Mouse (Mus musculus) G1E (cell line): ENCODE data around the gene Cerk. TPM values are rescaled to one million over a fixed set of nuclear protein-coding genes. Genes with fewer than 3 reads are reported as not detected.
"Not testable (repeated sequence)": the region's sequence is repeated elsewhere in the genome, so short reads cannot be mapped to it uniquely, and the experiment has no call there.

ENCODE experiments used
- ATAC-seq: 2 replicates; pipeline ENCODE4 v1.8.0; 2016; ENCODE audit warnings: mild to moderate bottlenecking; ENCODE audit not compliant: insufficient number of reproducible peaks, poor library complexity, low FRiP score, severe bottlenecking; ENCODE audit errors: extremely low read depth
- DNase-seq: peaks from one replicate; pipeline ENCODE4 v3.0.0; 2012; ENCODE audit warnings: low spot score
- H3K27me3 ChIP-seq: 2 replicates; pipeline ENCODE4 v1.6.1; 2012; ENCODE audit warnings: mild to moderate bottlenecking, low read length, inconsistent platforms; ENCODE audit not compliant: insufficient read depth
- H3K36me3 ChIP-seq: replicated peaks from 2 replicates; pipeline ENCODE3; 2012; ENCODE audit warnings: mild to moderate bottlenecking, inconsistent platforms
- H3K4me1 ChIP-seq: 2 replicates; pipeline ENCODE4 v1.6.1; 2012; ENCODE audit warnings: low read depth, low read length, inconsistent platforms, mixed read lengths; ENCODE audit not compliant: insufficient read depth
- H3K4me3 ChIP-seq: 2 replicates; pipeline ENCODE4 v1.5.1; 2012; ENCODE audit warnings: low read depth, mild to moderate bottlenecking, inconsistent platforms, low read length, moderate library complexity, mixed read lengths
- H3K9me3 ChIP-seq: replicated peaks from 2 replicates; pipeline ENCODE4 v1.6.1; 2012; ENCODE audit warnings: inconsistent platforms
- CTCF ChIP-seq: IDR thresholded peaks from 2 replicates; pipeline ENCODE4 v1.5.1; 2012; ENCODE audit warnings: low read depth, low read length, inconsistent platforms, mixed read lengths
- GATA1 ChIP-seq: IDR thresholded peaks from 2 replicates; pipeline ENCODE4 v1.6.1; 2012; ENCODE audit warnings: borderline replicate concordance, low read length, inconsistent platforms, mixed read lengths
- GATA2 ChIP-seq: IDR thresholded peaks from 2 replicates; pipeline ENCODE4 v1.6.1; 2012; ENCODE audit warnings: low read depth, low read length, inconsistent platforms, borderline replicate concordance
- POLR2AphosphoS5 ChIP-seq: IDR thresholded peaks from 2 replicates; pipeline ENCODE4 v1.6.1; 2012; ENCODE audit warnings: low read depth, low read length, inconsistent platforms; ENCODE audit not compliant: insufficient replicate concordance
- TAL1 ChIP-seq: conservative IDR thresholded peaks from 2 replicates; pipeline ENCODE4 v1.6.1; 2012; ENCODE audit warnings: low read depth, low read length, inconsistent platforms, mixed read lengths
- polyA plus RNA-seq: library from polyadenylated mRNA; stranded (reverse); fragments of >175 nt; gene quantifications from 2 replicates; pipeline ENCODE4 v1.2.3, GENCODE M21; 2012
- total RNA-seq, 2 experiments: library from RNA; stranded (forward) in 1 of 2; stranded (reverse) in 1 of 2; fragments of 200-1000 nt in 1 of 2; fragments of >200 nt in 1 of 2; fragmentation: Nextera tagmentation in 1 of 2; gene quantifications; 2 replicates each; pipeline ENCODE4 v1.2.3; 2014 to 2017

Cerk gene
- total and polyA plus RNA-seq, 3 experiments: 0.01 to 0.22 TPM; not detected in 1

GRCm38 (mm10) chr15:86184851-86185688, 871 bp downstream of the Cerk start:
- no peaks in the 10 kb centered on the region for H3K36me3 ChIP-seq
- no peak for DNase-seq
- H3K27me3 ChIP-seq: peaks cover 49% of the 10 kb centered on the region
- H3K4me3 ChIP-seq: no peak overlapping the region
- no peaks in the 10 kb centered on the region for H3K9me3 ChIP-seq
- TF ChIP-seq POLR2AphosphoS5 (no peak), TAL1 (no peak), CTCF (no peak), GATA2 (no peak), GATA1 (no peak)
- no peak for ATAC-seq
- H3K4me1 ChIP-seq: no peaks in the 10 kb centered on the region

GRCm38 (mm10) chr15:86184071-86184470, 1.9 kb downstream of the Cerk start:
- H3K4me3 ChIP-seq: no peak overlapping the region
- ATAC-seq: no peak

DNA sequence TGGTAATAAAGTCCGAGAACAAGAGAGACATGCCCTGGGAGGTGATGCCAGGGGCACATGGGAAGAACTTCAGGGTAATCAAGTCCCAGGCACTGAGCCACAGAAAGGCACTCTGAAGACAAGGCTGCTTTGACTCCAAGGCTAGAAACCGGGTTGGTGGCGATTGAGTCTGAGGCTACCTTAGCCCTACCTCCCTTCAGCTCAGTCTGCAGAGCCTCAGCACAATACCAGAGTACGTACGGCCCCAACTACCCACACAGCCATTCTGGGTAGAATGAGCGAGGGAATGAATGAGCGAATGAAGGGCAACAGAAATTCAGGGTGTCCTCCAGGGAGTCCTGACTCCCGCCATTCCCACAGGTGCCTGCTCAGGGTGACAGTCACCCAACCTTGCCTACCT, 2.5 kb downstream of the Cerk start:
- Histone ChIP-seq H3K9me3 (no peaks in the 10 kb centered on the region), H3K36me3 (no peaks in the 10 kb centered on the region), H3K27me3 (peaks cover 35% of the 10 kb centered on the region), H3K4me3 (no peak overlapping the region), H3K4me1 (no peaks in the 10 kb centered on the region)
- DNase-seq (no peak), ATAC-seq (no peak)
- no peak for TF ChIP-seq GATA1
- no peak for TF ChIP-seq POLR2AphosphoS5
- TF ChIP-seq CTCF: no peak
- no peak for TF ChIP-seq GATA2
- TF ChIP-seq TAL1: no peak

More at GRCm38 (mm10) chr15:86184071-86184470, 1.9 kb downstream of the Cerk start:
- DNase-seq: no peak
- no peaks in the 10 kb centered on the region for H3K36me3 ChIP-seq
- no peaks in the 10 kb centered on the region for H3K9me3 ChIP-seq
- peaks cover 41% of the 10 kb centered on the region for H3K27me3 ChIP-seq
- no peaks in the 10 kb centered on the region for H3K4me1 ChIP-seq
- no peak for TF ChIP-seq GATA2
- TF ChIP-seq TAL1: no peak
- TF ChIP-seq GATA1: no peak
- TF ChIP-seq POLR2AphosphoS5: no peak

DNA sequence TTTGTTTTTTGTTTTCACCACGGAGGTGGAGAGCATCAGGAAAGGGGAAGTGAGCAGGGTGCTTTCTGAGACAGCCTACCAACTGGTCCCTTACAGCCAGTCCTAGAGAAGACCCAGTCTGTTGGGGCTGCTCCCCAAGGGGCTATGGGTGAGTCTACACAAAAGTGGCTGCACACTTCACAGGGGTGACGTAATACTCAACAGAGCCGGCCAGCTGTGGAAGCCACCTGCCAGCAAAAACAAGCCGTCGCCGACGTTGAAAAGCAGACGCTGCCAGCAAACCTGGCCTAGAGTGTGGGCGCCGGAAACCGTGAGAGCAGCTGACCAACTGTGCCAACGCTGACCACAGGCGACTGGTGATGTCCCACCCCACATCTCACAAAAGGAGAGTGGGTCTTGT, 3.3 kb downstream of the Cerk start:
- no peak for TF ChIP-seq GATA1
- no peak for TF ChIP-seq TAL1
- no peak for TF ChIP-seq CTCF
- TF ChIP-seq POLR2AphosphoS5: no peak
- no peak for TF ChIP-seq GATA2
- H3K36me3 ChIP-seq: no peaks in the 10 kb centered on the region
- no peaks in the 10 kb centered on the region for H3K4me1 ChIP-seq

DNA sequence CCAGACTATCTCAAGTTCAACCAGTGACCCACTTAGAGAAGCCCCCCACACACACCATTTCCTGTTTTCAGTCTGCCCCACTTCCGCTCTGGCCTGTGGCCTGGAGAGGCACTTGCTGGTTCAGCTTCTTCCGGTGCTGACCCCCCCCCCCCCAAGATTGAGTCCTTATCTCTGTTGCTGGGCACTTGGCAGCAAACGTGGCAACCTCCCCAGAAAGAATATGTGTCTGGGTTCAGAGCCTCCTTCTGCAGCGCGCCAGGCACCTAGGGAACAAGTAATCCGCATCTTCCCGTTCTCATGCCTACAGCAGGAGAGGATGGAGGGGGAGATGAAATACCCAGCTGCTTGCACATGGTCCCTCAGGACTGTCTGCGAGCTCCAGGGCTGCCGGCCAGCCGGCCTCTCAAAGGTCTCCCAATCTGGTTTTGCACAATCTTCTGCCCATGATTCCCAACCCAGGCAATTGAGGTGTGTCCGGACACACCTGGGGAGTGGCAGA, 4.0 kb downstream of the Cerk start:
- Histone ChIP-seq H3K4me3 (no peak overlapping the region), H3K9me3 (no peaks in the 10 kb centered on the region), H3K36me3 (no peaks in the 10 kb centered on the region), H3K27me3 (peaks cover 35% of the 10 kb centered on the region), H3K4me1 (no peaks in the 10 kb centered on the region)
- no peak for TF ChIP-seq GATA2
- no peak for TF ChIP-seq GATA1
- TF ChIP-seq TAL1: no peak
- no peak for DNase-seq
- ATAC-seq: no peak

More for the DNA sequence above, 3.3 kb downstream of the Cerk start:
- ATAC-seq: no peak
- peaks cover 31% of the 10 kb centered on the region for H3K27me3 ChIP-seq
- no peak for DNase-seq
- no peak overlapping the region for H3K4me3 ChIP-seq
- H3K9me3 ChIP-seq: no peaks in the 10 kb centered on the region

GRCm38 (mm10) chr15:86181321-86181720, 4.6 kb downstream of the Cerk start:
- not testable (repeated sequence) for H3K36me3 ChIP-seq, H3K4me1 ChIP-seq

GRCm38 (mm10) chr15:86180427-86180826, 5.5 kb downstream of the Cerk start:
- Histone ChIP-seq H3K4me3 (no peak overlapping the region), H3K36me3 (no peaks in the 10 kb centered on the region)
- no peak for DNase-seq

More at GRCm38 (mm10) chr15:86181321-86181720, 4.6 kb downstream of the Cerk start:
- H3K4me3 ChIP-seq, ATAC-seq, H3K9me3 ChIP-seq, DNase-seq: not testable (repeated sequence)
- H3K27me3 ChIP-seq: peaks cover 31% of the 10 kb centered on the region

More at GRCm38 (mm10) chr15:86180427-86180826, 5.5 kb downstream of the Cerk start:
- no peak for TF ChIP-seq GATA2
- TF ChIP-seq GATA1: no peak
- no peak for TF ChIP-seq TAL1
- no peak for TF ChIP-seq CTCF
- TF ChIP-seq POLR2AphosphoS5: no peak
- ATAC-seq: no peak
- peaks cover 25% of the 10 kb centered on the region for H3K27me3 ChIP-seq
- H3K4me1 ChIP-seq: no peaks in the 10 kb centered on the region
- no peaks in the 10 kb centered on the region for H3K9me3 ChIP-seq
